15 mouse cellular contexts compared by ENCODE assay signal in the genomic region with DNA sequence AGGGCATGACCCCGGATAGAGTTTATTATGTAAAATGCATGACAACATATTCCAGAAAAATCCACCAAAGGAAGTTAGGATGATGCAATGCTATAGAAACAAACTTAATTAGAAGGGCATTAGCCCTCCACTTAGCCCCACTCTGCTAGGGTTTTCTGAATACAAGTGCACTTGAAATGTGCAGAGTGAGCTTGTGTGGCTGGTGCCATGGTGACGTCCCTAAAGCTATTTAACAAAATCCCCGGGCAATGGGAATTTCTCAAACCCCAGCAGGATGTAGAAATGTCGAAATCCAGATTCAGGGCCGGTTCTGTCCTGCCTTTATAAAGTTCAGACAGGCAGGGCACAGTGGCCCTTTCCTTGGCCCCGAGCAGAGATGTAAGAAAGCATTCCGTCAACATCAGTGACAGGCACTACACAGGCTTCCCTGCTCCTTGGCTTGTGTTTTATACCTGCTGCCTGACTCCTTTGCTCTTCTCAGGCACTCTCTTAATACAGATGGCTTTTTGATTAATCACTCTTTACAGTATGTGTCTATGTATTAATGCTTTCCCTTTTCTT. TPM values are rescaled to one million over a fixed set of nuclear protein-coding genes. Genes with fewer than 3 reads are reported as not detected.
A peak's percentile ranks its signal among the peaks of the same experiment; 100 is the strongest.
DNase-seq lines count a peak whose midpoint lies in the region; ATAC-seq and TF ChIP-seq lines count a peak whose summit lies in the region.
"Had no signal": no experiment of that assay in that cellular context is flagged by ENCODE, and none has a peak within 500 bp of the region (broad histone marks: within the 10 kb centered on the region; RNA-seq: fewer than 3 reads in every experiment).

No protein-coding gene starts in this region.

- no peak overlapping the region for H3K27ac ChIP-seq in hindbrain, embryonic 15.5 days (replicated peaks)
- no peak overlapping the region for H3K27ac ChIP-seq in hindbrain, embryonic 12.5 days
- H3K27ac ChIP-seq in stomach, postnatal 0 days (replicated peaks) = no peak overlapping the region
- H3K27ac ChIP-seq: limb, embryonic 12.5 days; midbrain, embryonic 12.5 days had no signal

- 52% methylated on average over 7 of the region's 7 CpGs for WGBS in hindbrain, embryonic 15.5 days
- 57% methylated on average over 7 of the region's 7 CpGs for WGBS in hindbrain, embryonic 12.5 days
- WGBS in stomach, postnatal 0 days = 51% methylated on average over 7 of the region's 7 CpGs

- H3K4me2 ChIP-seq in hindbrain, embryonic 15.5 days = no peak overlapping the region
- H3K4me2 ChIP-seq in hindbrain, embryonic 12.5 days (replicated peaks) = no peak overlapping the region
- no peak overlapping the region for H3K4me2 ChIP-seq in stomach, postnatal 0 days (replicated peaks; ENCODE audit: low read depth)
- H3K4me2 ChIP-seq: limb, embryonic 12.5 days; midbrain, embryonic 12.5 days had no signal

- H3K4me3 ChIP-seq in hindbrain, embryonic 15.5 days = no peak overlapping the region
- no peak overlapping the region for H3K4me3 ChIP-seq in hindbrain, embryonic 12.5 days
- H3K4me3 ChIP-seq in stomach, postnatal 0 days (ENCODE audit: low read depth, low read length) = no peak overlapping the region
- H3K4me3 ChIP-seq: limb, embryonic 12.5 days; midbrain, embryonic 12.5 days had no signal

- ATAC-seq in hindbrain, embryonic 15.5 days (ENCODE audit: low FRiP score, low read depth) = peak; percentile 57; the same call in 1 of the 2 replicates
- no peak for ATAC-seq in hindbrain, embryonic 12.5 days (ENCODE audit: low FRiP score)
- no peak for ATAC-seq in stomach, postnatal 0 days (ENCODE audit: low FRiP score, low TSS enrichment)
- ATAC-seq: activated CD4-positive, CD25-positive, alpha-beta regulatory T cell, adult 4 months; inflammation-experienced regulatory T-cells, adult 6 months had no signal

- no peak for TF ChIP-seq POLR2A in brain, embryonic 14.5 days (IDR thresholded peaks at IDR 0.05; ENCODE audit: borderline replicate concordance, extremely low read depth, insufficient read depth, insufficient read length, poor library complexity, severe bottlenecking)

- H3K9ac ChIP-seq in hindbrain, embryonic 15.5 days = no peak overlapping the region
- H3K9ac ChIP-seq in hindbrain, embryonic 12.5 days = no peak overlapping the region
- H3K9ac ChIP-seq in stomach, postnatal 0 days (ENCODE audit: low read length) = no peak overlapping the region
- H3K9ac ChIP-seq: limb, embryonic 12.5 days; midbrain, embryonic 12.5 days had no signal

- no peak for TF ChIP-seq CTCF in brain, embryonic 14.5 days (IDR thresholded peaks at IDR 0.05; ENCODE audit: borderline replicate concordance, extremely low read depth, insufficient read depth, insufficient read length)
- TF ChIP-seq CTCF in stomach, postnatal 0 days (IDR thresholded peaks at IDR 0.05; ENCODE audit: low read depth) = no peak

- H3K9me3 ChIP-seq in hindbrain, embryonic 15.5 days = no peaks in the 10 kb centered on the region
- H3K9me3 ChIP-seq in hindbrain, embryonic 12.5 days (replicated peaks) = no peaks in the 10 kb centered on the region
- no peaks in the 10 kb centered on the region for H3K9me3 ChIP-seq in stomach, postnatal 0 days (ENCODE audit: control insufficient read depth, low read length)
- H3K9me3 ChIP-seq: G1E; limb, embryonic 12.5 days; midbrain, embryonic 12.5 days had no signal

- no peak for TF ChIP-seq EP300 in stomach, postnatal 0 days (optimal IDR thresholded peaks at IDR 0.05)

- peaks cover 4% of the 10 kb centered on the region; the same call in 1 of the 2 replicates for H3K4me1 ChIP-seq in hindbrain, embryonic 15.5 days (replicated peaks)
- H3K4me1 ChIP-seq in hindbrain, embryonic 12.5 days = no peaks in the 10 kb centered on the region
- H3K4me1 ChIP-seq in stomach, postnatal 0 days (replicated peaks; ENCODE audit: control insufficient read depth, insufficient read depth) = no peaks in the 10 kb centered on the region

- no peaks in the 10 kb centered on the region for H3K27me3 ChIP-seq in hindbrain, embryonic 15.5 days
- no peaks in the 10 kb centered on the region for H3K27me3 ChIP-seq in hindbrain, embryonic 12.5 days
- no peaks in the 10 kb centered on the region for H3K27me3 ChIP-seq in stomach, postnatal 0 days (ENCODE audit: control insufficient read depth, insufficient read depth, low read length)
- H3K27me3 ChIP-seq: limb, embryonic 12.5 days; midbrain, embryonic 12.5 days had no signal

- H3K36me3 ChIP-seq in hindbrain, embryonic 15.5 days = no peaks in the 10 kb centered on the region
- no peaks in the 10 kb centered on the region for H3K36me3 ChIP-seq in hindbrain, embryonic 12.5 days
- no peaks in the 10 kb centered on the region for H3K36me3 ChIP-seq in stomach, postnatal 0 days (ENCODE audit: control insufficient read depth, insufficient read depth, low read length)
- H3K36me3 ChIP-seq: limb, embryonic 12.5 days; midbrain, embryonic 12.5 days had no signal

- peak; percentile 77 for DNase-seq in brain, embryonic 14.5 days (ENCODE audit: low read depth)
- DNase-seq in gonadal fat pad, adult 2 months (ENCODE audit: low read depth) = peak; percentile 19
- peak; percentile 23 for DNase-seq in lung, postnatal 14 days
- DNase-seq in stomach, postnatal 0 days (ENCODE audit: low spot score) = no peak
- DNase-seq in spleen, postnatal 14 days (ENCODE audit: low spot score in 2 of 2) = no peak
- DNase-seq: cerebellum, adult 2 months; gastrocnemius, postnatal 36 days; retina, postnatal 1 day had no signal

RNA-seq across cellular contexts. Expression of a gene that starts 47.7 kb away (rescaled TPM):
- polyA plus RNA-seq in hindbrain, embryonic 15.5 days (2015; fragmentation: Nextera tagmentation; extraction: Ambion mirVana) = 16.4 and 19.3 TPM in 2 replicates
- polyA plus RNA-seq in hindbrain, embryonic 12.5 days (2016; fragmentation: Nextera tagmentation; extraction: Ambion mirVana) = 13.4 and 15.8 TPM in 2 replicates
- polyA plus RNA-seq in brain, embryonic 14.5 days (2012; rRNA removed) = 8.9 and 14.8 TPM in 2 replicates
- 34.6 and 40.5 TPM in 2 replicates for polyA plus RNA-seq in gonadal fat pad, adult 2 months (2012; rRNA removed)
- polyA plus RNA-seq in stomach, postnatal 0 days (2015; fragmentation: Nextera tagmentation; extraction: Ambion mirVana) = 5.2 and 7.3 TPM in 2 replicates

Comparison
In these comparisons a context has a peak if more than half of its experiments do, and no peak if none do; other contexts are left out.
1. DNase-seq: peak in brain, embryonic 14.5 days (single experiment), gonadal fat pad, adult 2 months (single experiment) and lung, postnatal 14 days (single experiment); none in stomach, postnatal 0 days (single experiment) and spleen, postnatal 14 days (0 of 2).